Mouse (Mus musculus) liver, adult 2 months (tissue): ENCODE data around the gene Kalrn. TPM values are rescaled to one million over a fixed set of nuclear protein-coding genes. Genes with fewer than 3 reads are reported as not detected.
A peak's percentile ranks its signal among the peaks of the same experiment; 100 is the strongest.

ENCODE experiments used
- DNase-seq: peaks from one replicate; pipeline ENCODE4 v3.0.0-alpha.2; 2011; ENCODE audit warnings: low read depth, low spot score; ENCODE audit errors: extremely low read depth
- H3K27ac ChIP-seq: fragments of 200-500 bp; replicated peaks from 2 replicates; pipeline ENCODE4 v1.5.1; 2012; ENCODE audit warnings: low read depth, mild to moderate bottlenecking, control low read depth, inconsistent platforms, low read length; ENCODE audit not compliant: insufficient read depth
- H3K27me3 ChIP-seq: fragments of 200-500 bp; 2 replicates; pipeline ENCODE4 v1.6.1; 2012; ENCODE audit warnings: mild to moderate bottlenecking, moderate library complexity, low read length, inconsistent platforms; ENCODE audit not compliant: control insufficient read depth, insufficient read depth
- H3K36me3 ChIP-seq: fragments of 200-500 bp; 2 replicates; pipeline ENCODE4 v1.6.1; 2012; ENCODE audit warnings: low read length, inconsistent platforms; ENCODE audit not compliant: control insufficient read depth, insufficient read depth
- H3K4me1 ChIP-seq: fragments of 200-500 bp; 2 replicates; pipeline ENCODE4 v1.6.1; 2011; ENCODE audit warnings: low read length; ENCODE audit not compliant: control insufficient read depth, insufficient read depth
- H3K4me3 ChIP-seq: fragments of 200-500 bp; 2 replicates; pipeline ENCODE4 v1.5.1; 2011; ENCODE audit warnings: low read depth, mild to moderate bottlenecking, control low read depth, low read length, moderate library complexity; ENCODE audit not compliant: insufficient read depth
- H3K79me2 ChIP-seq: fragments of 200-500 bp; 2 replicates; pipeline ENCODE4 v1.6.1; 2012; ENCODE audit warnings: inconsistent platforms, mild to moderate bottlenecking, low read length, moderate library complexity; ENCODE audit not compliant: control insufficient read depth, insufficient read depth
- H3K9ac ChIP-seq: fragments of 200-500 bp; 2 replicates; pipeline ENCODE4 v1.6.1; 2012; ENCODE audit warnings: low read depth, mild to moderate bottlenecking, control low read depth, inconsistent platforms, low read length
- CTCF ChIP-seq: fragments of 200-500 bp; IDR thresholded peaks from 2 replicates; pipeline ENCODE4 v1.5.1; 2011; ENCODE audit warnings: low read depth, low read length, control low read depth
- POLR2A ChIP-seq: fragments of 200-500 bp; IDR thresholded peaks from 2 replicates; pipeline ENCODE4 v1.6.1; 2011; ENCODE audit warnings: low read length, control low read depth; ENCODE audit not compliant: insufficient read depth; ENCODE audit errors: extremely low read depth
- WGBS: fragments of 180-500 bp; shearing (Covaris S2); methylation state at CpG from one replicate; pipeline ENCODE4 v1.1.7; 2018; 5-methylcytosine and 5-hydroxymethylcytosine counted together
- polyA plus RNA-seq: library from polyadenylated mRNA; depleted of rRNA; stranded (reverse); fragments of >200 nt; gene quantifications from 2 replicates; pipeline ENCODE4 v1.2.3, GENCODE M21; 2012
- total RNA-seq: library from RNA; depleted of rRNA; stranded (reverse); fragments of >200 nt; gene quantifications from 2 replicates; pipeline ENCODE4 v1.2.3, GENCODE M21; 2014

Kalrn gene
- total and polyA plus RNA-seq, 2 experiments = 14.0 to 34.8 TPM

DNA sequence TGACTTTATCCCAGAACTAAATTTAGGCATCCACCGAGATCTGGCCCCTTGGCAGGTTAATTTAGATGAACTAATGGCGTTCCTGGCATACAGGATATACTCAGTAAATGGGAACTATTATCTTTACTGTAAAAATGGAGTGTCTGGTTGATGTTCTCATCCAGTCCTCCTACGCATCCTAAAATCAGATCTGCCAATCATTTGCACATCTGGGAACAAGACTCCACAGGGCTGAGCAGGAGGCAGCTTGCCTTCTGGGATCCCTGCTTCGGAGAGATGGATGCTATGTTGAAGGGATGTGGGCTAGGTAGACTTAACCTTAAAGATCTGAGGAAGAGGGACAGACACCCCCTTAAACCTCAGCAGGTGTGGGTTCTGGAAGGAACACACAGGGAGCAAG, 230.2 kb downstream of the Kalrn start:
- Histone ChIP-seq H3K4me1 (peaks cover 1% of the 10 kb centered on the region; the same call in 1 of the 2 replicates), H3K79me2 (no peaks in the 10 kb centered on the region), H3K27me3 (no peaks in the 10 kb centered on the region), H3K9ac (no peak overlapping the region), H3K4me3 (no peak overlapping the region), H3K36me3 (no peaks in the 10 kb centered on the region), H3K27ac (no peak overlapping the region)
- no peak for DNase-seq
- 86% methylated on average over 4 of the region's 4 CpGs for WGBS
- no peak for TF ChIP-seq POLR2A
- TF ChIP-seq CTCF = no peak

DNA sequence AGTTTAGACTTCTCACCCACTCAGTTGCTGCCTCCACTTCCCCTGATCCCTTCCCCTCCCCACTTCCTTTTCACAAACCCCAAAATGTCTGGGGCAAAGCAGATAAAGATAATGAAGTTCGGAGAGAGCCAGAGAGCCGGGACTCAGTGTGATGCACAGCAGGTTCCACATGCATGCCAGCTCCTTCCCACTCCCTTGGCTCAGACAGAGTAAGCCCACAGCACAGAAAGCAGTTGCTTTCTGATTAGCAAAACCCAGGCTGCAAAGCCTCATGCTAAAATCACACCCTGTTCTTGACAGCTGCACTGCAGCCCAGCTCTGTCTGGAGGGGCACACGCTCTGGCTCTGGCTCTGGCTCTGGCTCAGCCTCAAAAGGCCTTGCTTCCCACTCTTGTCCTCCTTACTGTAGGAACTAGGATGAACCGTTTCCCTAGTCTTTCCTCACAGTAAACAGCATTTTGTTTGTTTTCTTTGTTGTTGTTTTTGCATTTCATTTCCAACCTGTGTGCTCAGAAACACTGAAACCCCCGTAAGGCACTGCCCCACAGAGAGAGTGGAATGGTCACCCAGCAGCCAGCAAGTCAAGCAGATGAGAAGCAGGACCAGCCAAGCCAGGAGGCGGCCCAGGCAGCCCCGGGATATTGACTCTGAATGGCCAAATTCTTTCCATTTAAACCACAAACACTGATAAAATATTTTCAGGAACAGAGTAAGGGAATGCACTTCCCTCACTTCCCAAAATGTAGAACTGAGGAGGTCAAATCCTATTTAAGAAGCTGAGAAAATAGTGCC, 230.8 kb downstream of the Kalrn start:
- no peak for TF ChIP-seq CTCF
- TF ChIP-seq POLR2A = no peak
- Histone ChIP-seq H3K27ac (no peak overlapping the region), H3K27me3 (no peaks in the 10 kb centered on the region), H3K36me3 (no peaks in the 10 kb centered on the region), H3K4me3 (no peak overlapping the region), H3K79me2 (no peaks in the 10 kb centered on the region), H3K9ac (no peak overlapping the region), H3K4me1 (peaks cover 1% of the 10 kb centered on the region; the same call in 1 of the 2 replicates)
- no peak for DNase-seq
- WGBS = 73% methylated on average over 7 of the region's 7 CpGs

DNA sequence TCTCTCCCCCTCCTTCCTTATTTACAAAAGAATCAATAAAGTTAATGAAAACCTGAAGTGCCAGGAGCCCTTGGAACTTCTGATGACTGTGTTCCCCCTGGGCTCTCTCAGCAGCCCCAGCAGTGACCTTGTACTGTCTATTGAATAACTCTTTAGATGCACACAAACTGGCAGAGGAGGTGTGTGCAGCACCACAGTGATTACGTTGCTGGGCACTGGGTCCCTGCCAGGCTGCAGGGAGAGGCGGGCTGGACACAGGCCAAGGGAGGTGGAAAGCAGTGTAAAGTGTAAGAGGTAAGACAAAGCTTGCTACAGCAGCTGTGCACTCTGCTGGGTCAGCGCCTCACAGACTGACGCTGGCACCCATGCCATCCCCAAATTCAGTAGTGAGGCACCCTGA, 238.4 kb downstream of the Kalrn start:
- TF ChIP-seq POLR2A (no peak), CTCF (no peak)
- no peaks in the 10 kb centered on the region for H3K27me3 ChIP-seq
- H3K4me3 ChIP-seq = no peak overlapping the region
- H3K27ac ChIP-seq = no peak overlapping the region
- WGBS = 25% methylated on average over 4 of the region's 4 CpGs
- no peaks in the 10 kb centered on the region for H3K36me3 ChIP-seq
- DNase-seq = peak; percentile 77
- H3K9ac ChIP-seq = no peak overlapping the region
- H3K79me2 ChIP-seq = no peaks in the 10 kb centered on the region
- H3K4me1 ChIP-seq = peaks cover 10% of the 10 kb centered on the region; the same call in 1 of the 2 replicates

DNA sequence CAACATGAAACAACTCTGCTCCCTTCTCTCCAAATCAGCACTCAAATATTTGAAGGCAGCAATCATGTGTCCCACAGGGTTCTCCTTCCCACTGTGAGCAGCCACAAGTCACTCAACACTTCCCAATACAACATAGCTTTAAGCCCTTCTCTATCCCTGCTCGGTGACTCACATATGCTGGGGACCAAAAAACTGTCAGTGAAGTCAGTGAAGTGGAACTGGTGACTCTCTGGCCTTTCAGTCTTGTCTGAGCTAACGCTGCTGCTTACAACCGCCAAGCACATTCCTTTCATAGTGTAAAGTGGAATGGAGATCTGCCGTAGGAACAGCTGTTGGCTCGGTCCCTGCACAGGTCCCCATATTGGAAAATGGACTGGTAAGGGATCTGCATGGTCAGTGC, 241.7 kb downstream of the Kalrn start:
- H3K9ac ChIP-seq = no peak overlapping the region
- no peaks in the 10 kb centered on the region for H3K79me2 ChIP-seq
- H3K36me3 ChIP-seq = no peaks in the 10 kb centered on the region
- H3K4me1 ChIP-seq = peaks cover 8% of the 10 kb centered on the region; the same call in 1 of the 2 replicates
- H3K27me3 ChIP-seq = no peaks in the 10 kb centered on the region
- no peak overlapping the region for H3K4me3 ChIP-seq
- no peak overlapping the region for H3K27ac ChIP-seq
- no peak for DNase-seq
- 88% methylated on average over 5 of the region's 5 CpGs for WGBS
- TF ChIP-seq POLR2A (no peak), CTCF (no peak)

DNA sequence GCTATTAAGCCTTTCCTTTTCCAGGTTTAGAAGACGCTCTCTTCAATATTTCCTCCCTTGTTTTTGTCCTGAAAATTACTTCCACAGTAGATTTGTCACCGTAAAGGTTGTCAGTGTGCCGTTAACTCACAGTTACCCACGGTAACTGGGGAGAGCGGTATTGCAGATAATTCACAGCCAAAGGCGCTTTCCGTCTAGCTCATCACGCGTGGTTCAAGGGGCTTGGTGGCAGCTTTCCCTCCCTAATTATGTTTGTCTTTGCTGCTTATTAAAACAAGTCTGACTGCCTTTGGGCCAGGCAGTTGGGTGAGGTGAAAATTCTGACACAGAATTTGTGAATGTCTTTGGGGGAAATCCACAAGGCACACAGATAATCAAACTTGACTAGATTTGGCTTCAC, 243.5 kb downstream of the Kalrn start:
- 92% methylated on average over 9 of the region's 9 CpGs for WGBS
- no peak for TF ChIP-seq CTCF
- TF ChIP-seq POLR2A = no peak
- no peaks in the 10 kb centered on the region for H3K79me2 ChIP-seq
- H3K9ac ChIP-seq = no peak overlapping the region
- H3K27ac ChIP-seq = no peak overlapping the region
- H3K36me3 ChIP-seq = no peaks in the 10 kb centered on the region
- H3K4me1 ChIP-seq = peaks cover 14% of the 10 kb centered on the region
- H3K27me3 ChIP-seq = no peaks in the 10 kb centered on the region
- no peak for DNase-seq
- H3K4me3 ChIP-seq = no peak overlapping the region

DNA sequence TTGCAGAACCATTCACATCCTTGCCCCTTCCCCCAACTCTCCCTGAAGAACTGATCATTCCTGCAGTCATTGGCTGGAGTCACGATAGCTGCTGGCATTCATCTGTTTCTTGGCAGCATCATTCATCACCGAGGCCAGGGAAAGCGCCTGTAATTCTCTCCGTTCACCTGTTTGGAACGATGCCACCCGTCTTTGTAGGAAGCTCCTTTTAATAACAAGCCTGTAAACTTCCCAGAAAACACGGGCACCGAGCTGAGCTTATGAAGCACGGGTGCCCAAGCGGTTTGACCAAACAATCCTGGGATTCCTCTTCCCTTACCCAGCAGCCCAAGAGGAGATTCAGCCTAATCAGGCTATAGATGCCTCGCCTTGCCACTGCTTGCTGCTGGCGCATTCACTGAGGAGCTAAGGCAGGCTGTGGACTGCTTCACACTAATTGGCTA, 243.9 kb downstream of the Kalrn start:
- H3K27ac ChIP-seq = no peak overlapping the region
- no peak for TF ChIP-seq POLR2A
- TF ChIP-seq CTCF = no peak
- H3K9ac ChIP-seq = no peak overlapping the region
- peak; percentile 66 for DNase-seq
- no peak overlapping the region for H3K4me3 ChIP-seq
- H3K36me3 ChIP-seq = no peaks in the 10 kb centered on the region
- no peaks in the 10 kb centered on the region for H3K27me3 ChIP-seq
- no peaks in the 10 kb centered on the region for H3K79me2 ChIP-seq
- peaks cover 17% of the 10 kb centered on the region for H3K4me1 ChIP-seq
- 59% methylated on average over 12 of the region's 12 CpGs for WGBS
